Mouse (Mus musculus) spleen, adult 18-20 months (tissue): ENCODE measurements at regions not wholly inside any gene's neighbourhood (a gene's known extent, or its start where the extent isn't known, plus 50 kb on each side); places are given as distances from the start of the nearest gene placed in this dataset.

Experiments
- DNase-seq, 2 experiments: peaks; one replicate each; pipeline ENCODE4 v3.0.0; 2022; ENCODE audit warnings: mixed read lengths in 2 of 2

DNA sequence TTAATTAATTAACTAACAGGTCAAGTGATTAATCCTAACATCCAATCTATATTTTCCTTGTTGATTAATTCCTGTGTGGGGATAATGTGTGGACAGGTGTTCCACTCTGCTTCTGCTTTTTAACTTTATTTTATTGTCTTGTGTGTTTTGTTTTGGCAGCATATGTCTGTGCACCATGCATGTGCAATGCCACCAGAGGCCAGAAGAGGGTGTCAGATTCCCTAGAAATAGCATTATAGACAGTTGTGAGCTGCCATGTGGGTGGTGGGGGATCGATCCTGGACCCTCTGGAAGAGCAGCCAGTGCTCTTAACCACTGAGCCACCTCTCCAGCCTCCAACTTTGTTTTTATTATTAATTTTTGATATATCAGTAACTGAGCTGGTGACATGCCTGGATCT is 65.6 kb downstream of the En1 start:
- no peak for DNase-seq

DNA sequence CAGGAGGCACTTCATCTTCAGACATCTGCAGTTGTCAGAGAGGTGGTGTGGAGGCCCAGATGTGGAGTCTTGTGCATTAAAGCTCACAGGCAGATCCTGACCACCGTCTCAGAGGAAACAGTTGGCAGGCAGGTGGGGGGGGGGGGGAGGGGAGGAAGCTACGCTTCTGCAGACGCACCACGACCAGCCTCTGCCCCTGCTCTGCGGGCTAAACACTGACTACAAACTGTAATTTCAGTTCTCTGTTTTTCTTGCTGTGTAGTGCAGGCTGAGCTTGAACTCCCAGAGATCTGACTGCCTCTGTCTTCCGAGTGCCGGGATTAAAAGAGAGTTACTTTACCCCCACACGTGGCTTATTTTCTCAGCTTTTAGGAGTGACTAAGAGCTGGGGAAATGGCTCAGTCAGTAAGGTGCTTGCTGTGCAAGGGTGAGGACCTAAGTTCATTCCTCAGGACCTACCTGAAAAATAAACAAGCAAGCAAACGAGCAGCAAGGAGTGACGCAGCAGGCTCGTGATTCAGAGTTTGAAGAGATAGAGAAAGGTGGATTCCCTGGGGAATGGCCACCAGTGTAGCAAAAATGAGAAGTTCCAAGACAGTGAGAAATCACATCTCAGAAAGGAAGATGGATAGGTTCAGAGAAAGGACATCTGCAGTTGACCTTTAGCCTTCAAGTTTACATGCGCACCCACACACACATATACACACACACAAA is 81.5 kb downstream of the En1 start:
- DNase-seq, result no peak

- DNase-seq, result no peak
These were observed 83.5 kb downstream of the En1 start for GRCm38 (mm10) chr1:120685650-120686244.

DNA sequence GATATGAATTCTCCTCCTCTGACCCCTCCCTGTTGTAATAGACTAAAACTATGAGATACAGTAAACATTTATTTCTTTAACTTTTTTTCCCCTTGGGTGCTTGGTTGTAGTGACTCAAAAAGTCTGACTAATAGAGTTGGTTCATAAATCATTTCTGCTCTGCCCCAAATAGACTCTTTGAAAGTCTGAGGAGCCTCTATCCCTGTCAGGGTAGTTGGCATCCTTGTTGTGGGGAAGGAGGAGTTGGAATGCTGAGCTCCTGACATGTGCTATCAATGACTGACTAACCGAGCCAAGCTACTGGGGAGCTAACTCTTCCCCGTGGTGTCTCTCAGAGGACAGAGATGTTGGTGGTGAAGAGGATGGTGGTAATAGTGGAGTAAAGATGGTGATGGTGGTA is 89.4 kb downstream of the En1 start:
- DNase-seq, result no peak

- no peak for DNase-seq
These were observed 96.0 kb downstream of the En1 start for GRCm38 (mm10) chr1:120698189-120698588.

DNA sequence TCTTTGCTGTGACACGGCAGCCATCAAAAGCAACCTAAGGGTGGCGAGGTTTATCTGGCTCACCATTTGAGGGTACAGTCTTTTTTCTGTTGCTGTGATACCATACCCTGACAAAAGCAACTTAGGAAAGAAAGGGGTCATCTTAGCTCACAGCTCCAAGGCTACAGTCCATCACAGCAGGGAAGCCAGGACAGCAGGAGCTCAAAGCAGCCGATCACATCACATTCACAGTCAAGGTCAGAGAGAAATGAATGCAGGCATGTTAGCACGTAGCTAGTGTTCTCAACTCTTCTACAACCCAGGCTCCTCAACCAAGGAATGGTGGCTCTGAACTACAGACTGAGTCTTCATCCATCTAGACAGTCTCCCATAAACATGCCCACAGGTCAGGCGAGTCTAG is 102.0 kb downstream of the En1 start:
- no peak for DNase-seq

GRCm38 (mm10) chr1:120706011-120706410 is 103.8 kb downstream of the En1 start:
- DNase-seq, result no peak

DNA sequence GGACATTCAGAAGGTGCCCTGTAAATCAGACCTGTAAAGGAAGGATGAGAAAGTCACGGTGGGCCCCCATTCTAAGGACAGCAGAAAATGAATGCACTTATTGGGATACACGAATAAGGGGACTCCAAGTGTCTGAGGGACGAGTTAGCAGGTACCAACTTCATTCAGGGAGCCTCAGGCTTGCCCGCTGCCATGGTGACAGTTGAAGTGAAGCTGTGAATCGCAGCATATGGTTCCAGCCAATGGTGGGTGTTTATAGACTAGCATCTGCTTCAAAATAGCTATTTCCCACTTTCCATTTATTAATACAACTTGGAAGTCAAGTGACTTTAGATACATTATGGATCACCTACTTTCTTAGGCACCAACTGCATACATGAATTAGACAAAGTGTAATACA is 106.3 kb downstream of the En1 start:
- no peak for DNase-seq

- DNase-seq, result no peak
These were observed 113.1 kb downstream of the En1 start for GRCm38 (mm10) chr1:120715105-120715877.

- no peak for DNase-seq
These were observed 124.6 kb downstream of the En1 start for GRCm38 (mm10) chr1:120726777-120727176.

DNA sequence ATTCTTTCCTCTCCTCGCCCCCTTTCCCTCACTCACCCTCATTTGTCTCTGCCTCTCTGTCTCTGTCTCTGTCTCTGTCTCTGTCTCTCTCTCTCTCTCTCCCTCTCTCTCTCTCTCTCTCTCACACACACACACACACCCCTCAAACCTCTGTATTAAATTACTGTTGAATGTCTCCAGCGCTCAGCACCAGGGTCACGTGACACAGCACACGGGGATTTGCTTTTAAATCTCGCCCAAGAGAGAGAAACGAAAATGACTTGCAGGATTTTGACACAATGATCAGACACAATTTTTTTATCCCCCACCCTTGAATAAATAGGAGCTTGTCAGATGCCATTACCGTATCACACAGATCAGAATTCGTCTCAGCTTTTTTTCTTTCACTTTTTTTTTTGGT is 125.2 kb downstream of the En1 start:
- DNase-seq, result no peak

- DNase-seq, result no peak
These were observed 129.8 kb downstream of the En1 start for GRCm38 (mm10) chr1:120732003-120732402.

GRCm38 (mm10) chr1:120733683-120734082 is 131.5 kb downstream of the En1 start:
- no peak for DNase-seq

- no peak for DNase-seq
These were observed 132.6 kb downstream of the En1 start for GRCm38 (mm10) chr1:120734846-120735245.

GRCm38 (mm10) chr1:120739499-120739898 is 137.3 kb downstream of the En1 start:
- no peak for DNase-seq

GRCm38 (mm10) chr1:120741091-120741740 is 139.0 kb downstream of the En1 start:
- DNase-seq, result no peak

DNA sequence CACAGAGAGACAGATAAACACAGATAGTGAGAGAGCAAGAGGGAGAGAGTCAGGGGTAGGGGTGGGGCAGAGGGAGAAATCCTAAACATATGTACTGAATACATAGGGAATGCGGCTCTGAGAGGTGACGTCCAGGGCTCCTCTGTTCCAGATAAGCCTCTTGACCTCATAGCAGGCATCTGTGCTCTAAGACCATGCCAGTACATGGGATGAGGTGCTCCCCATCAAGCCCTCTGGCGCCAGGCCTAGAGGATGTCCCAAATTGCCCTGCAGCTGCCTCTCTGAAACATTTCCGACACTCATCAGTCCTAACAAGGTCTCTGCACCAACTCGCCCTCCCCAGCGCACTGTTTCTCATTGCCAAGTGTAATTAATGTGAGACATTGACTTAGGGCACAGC is 146.7 kb downstream of the En1 start:
- DNase-seq, result no peak

DNA sequence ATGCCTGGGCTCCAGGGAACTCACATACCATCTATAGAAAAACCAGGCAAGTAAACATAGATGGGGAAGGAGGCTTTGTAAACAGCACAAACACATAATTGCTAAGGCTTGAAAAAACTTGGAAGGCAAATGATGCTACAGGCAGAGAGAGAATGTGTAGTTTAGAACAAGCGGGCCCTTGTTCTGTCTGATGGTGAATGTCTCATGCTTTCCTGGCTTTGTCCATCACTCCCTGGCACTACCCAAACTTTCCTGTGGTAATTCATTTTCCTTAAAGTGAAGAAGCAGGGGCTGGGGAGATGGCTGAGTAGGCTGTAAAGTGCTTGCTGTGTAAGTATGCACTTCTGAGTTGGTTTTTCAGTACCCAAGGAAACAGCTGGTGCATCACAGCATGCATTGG is 151.2 kb downstream of the En1 start:
- DNase-seq, result no peak

DNA sequence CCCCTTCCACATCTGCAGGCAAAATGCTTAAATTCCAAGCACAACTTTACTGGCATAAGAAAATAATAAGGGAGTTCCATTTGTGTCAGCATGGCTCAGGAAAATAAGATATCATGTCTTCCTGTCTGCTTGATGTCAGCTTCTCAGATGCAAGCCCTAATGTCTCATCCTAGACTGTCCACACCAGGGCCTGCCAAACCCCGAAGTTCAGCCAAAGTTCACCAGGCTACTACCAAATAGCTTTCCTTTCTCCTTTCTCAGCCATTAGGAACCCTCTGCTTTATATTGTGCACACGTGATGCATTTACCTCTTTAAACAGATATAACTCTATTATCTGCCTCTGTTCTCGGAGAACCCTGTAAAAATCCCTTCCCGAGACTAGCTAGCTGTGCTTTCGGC is 152.1 kb downstream of the En1 start:
- no peak for DNase-seq

GRCm38 (mm10) chr1:120757283-120757821 is 155.1 kb downstream of the En1 start:
- DNase-seq, result no peak

DNA sequence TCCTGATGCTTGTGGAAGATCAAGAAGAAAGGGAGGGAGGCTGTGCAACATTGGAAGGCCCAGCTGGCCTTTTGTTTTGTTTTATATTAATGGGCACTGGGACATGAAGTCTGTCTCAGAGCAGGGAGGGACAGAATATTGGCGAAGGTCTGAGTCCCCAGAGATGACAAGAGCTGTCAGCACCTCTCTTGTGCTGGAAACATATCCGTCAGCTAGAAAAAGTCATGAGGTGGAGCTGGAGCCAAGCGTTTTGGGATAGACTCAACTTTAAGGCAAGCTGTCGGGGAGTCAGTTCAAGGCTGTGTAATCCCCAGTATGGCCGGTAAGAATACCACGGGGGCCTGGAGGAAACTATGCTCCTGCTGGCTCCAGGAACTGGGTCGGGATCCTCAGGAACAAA is 156.0 kb downstream of the En1 start:
- DNase-seq, result no peak

GRCm38 (mm10) chr1:120758762-120759161 is 156.5 kb downstream of the En1 start:
- DNase-seq, result no peak

- DNase-seq, result no peak
These were observed 157.2 kb downstream of the En1 start for GRCm38 (mm10) chr1:120759380-120759779.
